ENCODE assay signal across 19 mouse cellular contexts in the genomic region with DNA sequence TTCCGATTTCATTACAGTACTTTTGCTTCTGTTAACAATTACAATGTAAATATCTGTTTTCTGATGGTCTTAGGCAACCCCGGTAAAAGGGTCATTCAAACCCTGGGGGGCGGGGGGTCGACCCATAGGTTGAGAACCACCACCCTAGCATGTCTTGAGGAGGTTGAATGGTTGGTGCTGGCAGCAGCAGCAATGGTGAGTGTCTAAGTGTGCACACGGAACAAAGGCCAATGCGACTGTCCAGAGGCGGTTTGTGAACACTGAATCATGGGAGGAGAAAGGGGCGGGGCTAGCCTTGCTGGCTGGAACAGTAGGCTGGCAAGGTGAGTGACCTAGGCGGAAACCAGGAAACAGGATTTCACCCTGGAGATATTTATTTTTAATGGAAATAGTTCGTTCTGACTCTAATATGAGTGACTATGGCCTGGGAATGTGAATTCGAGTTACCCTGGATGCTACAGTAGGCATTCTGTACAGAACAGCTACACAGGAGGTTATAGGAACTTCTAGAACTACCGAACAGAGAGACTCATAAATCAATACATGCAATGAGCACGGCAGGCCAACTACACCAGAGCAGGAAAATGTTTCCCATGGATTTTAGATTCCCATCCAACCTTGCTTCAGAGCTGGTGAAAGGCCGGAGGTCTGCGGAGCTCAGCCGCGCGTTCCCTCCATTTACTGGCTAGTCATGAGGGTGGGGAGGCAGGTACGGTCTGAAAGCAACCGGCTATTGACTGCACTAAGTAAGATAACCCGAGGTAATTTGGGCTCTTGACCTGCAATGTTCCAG.
DNase-seq lines count a peak whose midpoint lies in the region.
"Had no signal": no experiment of that assay in that cellular context is flagged by ENCODE, and none has a peak within 500 bp of the region (broad histone marks: within the 10 kb centered on the region; RNA-seq: fewer than 3 reads in every experiment).

No protein-coding gene starts in this region.

- DNase-seq in adrenal gland, postnatal 10 days = peak; percentile 28
- DNase-seq in adrenal gland, postnatal 25 days = no peak
- peak; percentile 16 for DNase-seq in lung, postnatal 36 days
- DNase-seq in lung, postnatal 25 days (ENCODE audit: low spot score) = no peak
- DNase-seq in large intestine, adult 2 months (ENCODE audit: low read depth, low spot score) = peak; percentile 67
- peak; percentile 10 for DNase-seq in yolk sac, embryonic 10.5 days (ENCODE audit: low spot score)
- no peak for DNase-seq in cerebellum, adult 11-12 months
- no peak for DNase-seq in lung, postnatal 10 days
- DNase-seq: cerebellum, adult 11 months; cerebellum, postnatal 10 days; gastrocnemius, postnatal 14 days; heart, adult 18-20 months; heart, postnatal 14 days; kidney, postnatal 4 days; layer of hippocampus, adult 9-11 months; lung, adult 18-20 months; lung, postnatal 14 days; retina, postnatal 1 day; thymus, postnatal 36 days had no signal

- 76% methylated on average over 21 of the region's 21 CpGs for WGBS in large intestine, adult 2 months

Comparison
In these comparisons a context has a peak if more than half of its experiments do, and no peak if none do; other contexts are left out.
1. DNase-seq: peak in adrenal gland, postnatal 10 days (single experiment), lung, postnatal 36 days (single experiment), large intestine, adult 2 months (single experiment) and yolk sac, embryonic 10.5 days (single experiment); none in adrenal gland, postnatal 25 days (single experiment), lung, postnatal 25 days (single experiment), cerebellum, adult 11-12 months (single experiment) and lung, postnatal 10 days (single experiment).